Mouse (Mus musculus) heart, adult 2 months (tissue): ENCODE data around the gene Mybpc1.

Experiments
- CTCF ChIP-seq: fragments of 200-600 bp; IDR thresholded peaks from 2 replicates; pipeline ENCODE4 v1.8.1; 2022; ENCODE audit warnings: antibody characterized with exemption, mild to moderate bottlenecking, moderate library complexity
- EP300 ChIP-seq: fragments of 200-500 bp; IDR thresholded peaks from 2 replicates; pipeline ENCODE4 v1.6.1; 2011; ENCODE audit warnings: low read depth, low read length, control low read depth; ENCODE audit not compliant: insufficient read depth

DNA sequence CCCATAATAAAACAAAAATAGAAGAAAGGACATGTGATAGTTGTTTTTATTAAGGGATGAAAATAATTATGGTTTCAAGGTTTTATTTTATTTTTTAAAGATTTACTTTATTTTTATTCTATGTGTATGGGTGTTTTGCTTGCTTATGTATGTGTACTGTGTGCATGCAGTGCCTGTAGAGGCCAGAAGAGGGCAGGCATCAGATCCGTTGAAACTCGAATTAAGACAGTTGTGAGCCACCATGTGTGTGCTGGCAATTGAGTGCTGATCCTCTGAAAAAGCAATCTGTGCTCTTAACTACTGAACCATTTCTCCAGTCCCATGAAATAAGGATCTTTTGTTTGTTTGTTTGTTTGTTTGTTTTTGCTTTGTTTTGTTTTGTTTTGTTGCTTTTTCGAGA, 54.7 kb downstream of the Mybpc1 start:
- TF ChIP-seq CTCF (no peak), EP300 (no peak)
